Mouse (Mus musculus) olfactory bulb, adult 2 months (tissue): ENCODE results near the gene Dpm2.

ENCODE experiments used
- CTCF ChIP-seq: fragments of 200-500 bp; IDR thresholded peaks from 2 replicates; pipeline ENCODE4 v1.5.1; 2012; ENCODE audit warnings: low read depth, mild to moderate bottlenecking, low read length, moderate library complexity; ENCODE audit not compliant: insufficient read depth
- POLR2A ChIP-seq: fragments of 200-500 bp; IDR thresholded peaks from 2 replicates; pipeline ENCODE4 v1.6.1; 2012; ENCODE audit warnings: mild to moderate bottlenecking, low read depth, low read length, moderate library complexity; ENCODE audit not compliant: insufficient read depth

- TF ChIP-seq CTCF, result no peak
- no peak for TF ChIP-seq POLR2A
These were observed 32.7 kb upstream of the Dpm2 start for GRCm38 (mm10) chr2:32537941-32538340.
